Mouse (Mus musculus) midbrain, embryonic 14.5 days (tissue): ENCODE results near the gene Peli2. TPM values are rescaled to one million over a fixed set of nuclear protein-coding genes. Genes with fewer than 3 reads are reported as not detected.

ENCODE experiments used
- ATAC-seq: fragments of 200-750 bp; cut with Nextera tagmentation; 2 replicates; pipeline ENCODE4 v1.8.0; 2017; ENCODE audit warnings: moderate number of reproducible peaks, moderate library complexity; ENCODE audit not compliant: low FRiP score, low TSS enrichment
- DNase-seq: peaks from one replicate; pipeline ENCODE4 v3.0.0-alpha.2; 2015
- H3K27ac ChIP-seq: fragments of 300-500 bp; sonication (generic); replicated peaks from 2 replicates; pipeline ENCODE4 v1.5.1; 2014; ENCODE audit warnings: mild to moderate bottlenecking, low read depth, low read length, moderate library complexity
- H3K27me3 ChIP-seq: fragments of 300-500 bp; sonication (generic); 2 replicates; pipeline ENCODE4 v1.6.1; 2014; ENCODE audit warnings: low read length, control low read depth, mixed read lengths; ENCODE audit not compliant: control insufficient read depth, insufficient read depth
- H3K36me3 ChIP-seq: fragments of 300-500 bp; sonication (generic); 2 replicates; pipeline ENCODE4 v1.6.1; 2014; ENCODE audit warnings: low read length, control low read depth; ENCODE audit not compliant: control insufficient read depth, insufficient read depth
- H3K4me1 ChIP-seq: fragments of 300-500 bp; sonication (generic); 2 replicates; pipeline ENCODE4 v1.6.1; 2014; ENCODE audit warnings: mild to moderate bottlenecking, antibody characterized with exemption, low read length, control low read depth; ENCODE audit not compliant: control insufficient read depth, insufficient read depth
- H3K4me2 ChIP-seq: fragments of 300-500 bp; sonication (generic); 2 replicates; pipeline ENCODE4 v1.6.1; 2014; ENCODE audit warnings: mild to moderate bottlenecking, low read length, moderate library complexity
- H3K4me3 ChIP-seq: fragments of 300-500 bp; sonication (generic); replicated peaks from 2 replicates; pipeline ENCODE4 v1.5.1; 2014; ENCODE audit warnings: low read depth, low read length
- H3K9ac ChIP-seq: fragments of 300-500 bp; sonication (generic); replicated peaks from 2 replicates; pipeline ENCODE4 v1.6.1; 2014; ENCODE audit warnings: mild to moderate bottlenecking, low read length, moderate library complexity
- H3K9me3 ChIP-seq: fragments of 300-500 bp; sonication (generic); 2 replicates; pipeline ENCODE4 v1.6.1; 2016; ENCODE audit warnings: low read length, control low read depth, mixed read lengths; ENCODE audit not compliant: control insufficient read depth
- WGBS: fragments of 180-500 bp; shearing (Covaris S2); extraction: QIAGEN DNeasy Blood & Tissue Kit; methylation state at CpG from one replicate; pipeline ENCODE4 v1.1.7; 2014; 5-methylcytosine and 5-hydroxymethylcytosine counted together
- polyA plus RNA-seq: library from polyadenylated mRNA; unstranded; fragments of >200 nt; fragmentation: Nextera tagmentation; extraction: Ambion mirVana; gene quantifications from 2 replicates; pipeline ENCODE4 v1.2.1, GENCODE M21; 2014

Peli2 gene
- polyA plus RNA-seq, 1 experiment from 2014 or later = 8.6 TPM

DNA sequence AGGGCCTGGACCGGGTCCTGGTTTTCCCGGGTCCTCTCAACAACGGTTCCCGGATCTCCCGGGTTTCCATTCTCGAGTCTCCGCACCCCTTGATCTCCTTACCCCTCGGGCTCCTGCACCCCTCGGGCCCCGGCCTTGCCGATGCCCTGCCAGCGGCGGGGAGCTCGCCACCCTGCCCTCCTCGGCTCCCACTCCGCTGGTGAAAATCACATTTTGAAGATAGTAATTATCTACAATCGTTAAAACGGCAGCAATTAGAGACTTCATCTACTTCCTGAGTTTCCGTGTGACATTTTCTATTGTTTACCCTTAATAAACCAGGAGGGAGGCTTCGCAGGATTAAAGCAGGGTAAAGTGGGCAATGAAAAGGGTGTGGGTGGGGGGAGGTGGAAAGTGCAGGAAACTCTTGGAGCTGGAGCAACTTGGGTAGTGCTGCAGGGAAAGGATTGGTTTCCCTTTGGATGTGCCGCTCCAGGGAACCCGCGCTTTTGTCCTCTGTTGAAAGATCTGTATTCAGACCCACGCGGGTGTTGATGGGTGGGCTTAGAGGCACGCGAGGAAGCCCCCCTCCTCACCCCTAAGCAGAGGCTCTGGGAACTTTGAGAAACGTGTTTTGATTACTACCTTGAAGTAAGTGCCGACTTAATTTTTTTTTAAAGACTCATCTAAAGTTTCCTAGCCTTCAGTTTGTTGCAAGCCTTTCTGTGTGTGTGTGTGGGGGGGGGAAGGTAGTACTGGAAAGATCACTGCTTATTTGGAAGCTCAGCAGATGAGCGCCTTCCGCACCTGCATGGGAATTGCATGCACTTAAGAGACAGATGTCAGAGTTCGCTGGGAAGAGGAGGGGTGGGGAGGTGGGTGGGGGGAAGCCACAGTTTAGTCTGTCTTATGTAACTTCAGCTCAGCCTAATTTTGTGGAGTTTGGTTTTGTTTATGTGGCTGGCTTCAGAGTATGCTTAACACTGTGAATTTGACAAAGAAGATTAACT, 1.2 kb downstream of the Peli2 start:
- peak; percentile 66 for DNase-seq
- H3K4me1 ChIP-seq = peaks cover 44% of the 10 kb centered on the region

DNA sequence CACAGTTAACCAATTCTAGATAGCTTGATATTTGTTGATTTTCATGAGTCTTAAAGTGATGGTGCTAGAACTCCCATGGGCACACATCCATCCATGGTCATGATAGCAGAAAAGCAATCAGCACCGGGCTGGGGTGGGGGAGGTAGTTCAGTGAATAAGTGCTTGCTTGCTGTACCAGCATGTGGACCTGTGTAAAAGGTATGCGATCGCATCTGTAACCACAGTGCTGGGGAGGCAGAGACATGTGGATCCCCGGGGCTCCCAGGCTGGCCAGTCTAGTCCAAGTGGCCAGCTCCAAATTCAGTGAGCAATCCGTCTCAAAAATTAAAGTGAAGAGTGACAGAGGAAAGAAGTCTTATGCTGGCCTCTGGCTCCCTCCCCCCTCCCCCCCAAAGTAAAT, 3.4 kb downstream of the Peli2 start:
- H3K4me2 ChIP-seq = peak overlapping the region; percentile 14; the same call in 1 of the 2 replicates
- no peaks in the 10 kb centered on the region for H3K9me3 ChIP-seq
- no peak overlapping the region for H3K9ac ChIP-seq
- H3K4me1 ChIP-seq = peaks cover 47% of the 10 kb centered on the region
- no peak for DNase-seq
- WGBS = 61% methylated on average over 5 of the region's 5 CpGs
- no peak overlapping the region for H3K4me3 ChIP-seq
- no peak for ATAC-seq
- no peak overlapping the region for H3K27ac ChIP-seq
- no peaks in the 10 kb centered on the region for H3K27me3 ChIP-seq
- no peaks in the 10 kb centered on the region for H3K36me3 ChIP-seq

More for the DNA sequence above, 1.2 kb downstream of the Peli2 start:
- 1% methylated on average over 32 of the region's 32 CpGs for WGBS
- Histone ChIP-seq H3K4me2 (peak overlapping the region; percentile 84), H3K36me3 (no peaks in the 10 kb centered on the region), H3K27me3 (no peaks in the 10 kb centered on the region), H3K9me3 (no peaks in the 10 kb centered on the region), H3K9ac (peak overlapping the region; percentile 84), H3K4me3 (peak overlapping the region; percentile 81), H3K27ac (peak overlapping the region; percentile 86)
- ATAC-seq = peak; percentile 38

DNA sequence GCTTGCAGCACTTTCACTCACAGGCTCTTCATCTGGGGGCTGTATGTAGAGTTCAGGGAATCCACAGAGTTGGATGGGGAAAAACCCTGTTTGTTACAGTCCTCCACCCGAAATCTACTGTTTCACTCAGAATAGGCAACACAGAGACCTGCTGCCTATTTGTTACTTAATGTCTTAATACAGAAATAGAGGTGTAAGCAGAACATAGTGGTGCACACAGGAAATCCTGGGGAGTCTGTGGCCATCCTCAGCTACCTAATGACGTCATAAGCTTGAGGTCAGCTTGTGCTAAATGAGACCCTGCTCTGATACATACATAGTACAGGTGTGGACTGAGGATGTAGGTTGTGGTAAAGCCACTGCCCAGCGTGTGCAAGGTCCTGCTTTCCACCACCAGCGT, 4.2 kb downstream of the Peli2 start:
- DNase-seq = no peak
- H3K9ac ChIP-seq = no peak overlapping the region
- H3K27me3 ChIP-seq = no peaks in the 10 kb centered on the region
- H3K4me3 ChIP-seq = no peak overlapping the region
- no peaks in the 10 kb centered on the region for H3K9me3 ChIP-seq
- no peaks in the 10 kb centered on the region for H3K36me3 ChIP-seq
- no peak overlapping the region for H3K4me2 ChIP-seq
- no peak for ATAC-seq
- no peak overlapping the region for H3K27ac ChIP-seq
- 69% methylated on average over 4 of the region's 4 CpGs for WGBS
- H3K4me1 ChIP-seq = peaks cover 44% of the 10 kb centered on the region

DNA sequence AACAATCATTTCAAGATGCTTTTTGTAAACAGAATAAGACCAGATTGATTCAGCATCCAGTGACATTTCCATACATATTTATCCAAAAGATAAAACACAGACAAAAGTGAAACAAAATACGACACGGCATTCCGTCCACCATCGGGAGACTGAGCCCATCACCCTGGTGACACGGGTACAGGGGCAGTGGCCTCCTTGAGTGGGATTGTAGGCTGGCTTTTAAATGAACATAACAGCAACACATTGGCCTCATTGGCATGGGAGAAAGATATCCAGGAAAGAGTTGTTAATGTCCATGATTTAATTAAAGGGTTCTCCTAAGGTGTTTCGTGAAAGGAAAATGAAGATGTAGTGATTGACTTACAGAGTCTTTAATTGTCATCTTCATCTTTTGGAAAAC, 5.3 kb downstream of the Peli2 start:
- Histone ChIP-seq H3K4me1 (peaks cover 44% of the 10 kb centered on the region), H3K36me3 (no peaks in the 10 kb centered on the region), H3K27ac (no peak overlapping the region), H3K9me3 (no peaks in the 10 kb centered on the region), H3K9ac (no peak overlapping the region), H3K4me3 (no peak overlapping the region), H3K4me2 (no peak overlapping the region), H3K27me3 (no peaks in the 10 kb centered on the region)
- ATAC-seq = no peak
- DNase-seq = no peak
- 62% methylated on average over 6 of the region's 6 CpGs for WGBS

DNA sequence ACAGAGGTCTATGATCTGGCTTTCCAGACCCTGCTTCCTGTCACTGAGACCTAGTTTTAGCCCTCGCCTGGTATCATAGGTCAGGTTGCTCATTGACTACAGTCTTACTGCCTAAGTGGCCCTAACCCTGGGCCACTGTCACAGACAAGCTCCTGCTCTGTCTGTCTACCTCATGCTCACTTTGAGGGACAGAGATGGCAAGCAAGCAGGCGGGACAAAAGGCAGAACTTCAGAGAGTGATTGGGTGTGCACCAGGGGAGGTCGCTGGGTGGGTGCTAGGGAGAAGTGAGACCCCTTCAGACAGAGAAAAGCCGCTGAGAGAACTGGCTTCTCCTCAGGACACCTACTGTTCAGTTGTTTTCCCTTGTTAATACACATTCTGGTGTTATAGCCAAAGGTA, 6.3 kb downstream of the Peli2 start:
- H3K4me1 ChIP-seq = peaks cover 51% of the 10 kb centered on the region
- no peak overlapping the region for H3K4me3 ChIP-seq
- DNase-seq = no peak
- no peak overlapping the region for H3K4me2 ChIP-seq
- H3K9ac ChIP-seq = no peak overlapping the region
- no peak for ATAC-seq
- no peaks in the 10 kb centered on the region for H3K27me3 ChIP-seq
- H3K9me3 ChIP-seq = no peaks in the 10 kb centered on the region
- H3K36me3 ChIP-seq = no peaks in the 10 kb centered on the region
- no peak overlapping the region for H3K27ac ChIP-seq
- 72% methylated on average over 4 of the region's 4 CpGs for WGBS

DNA sequence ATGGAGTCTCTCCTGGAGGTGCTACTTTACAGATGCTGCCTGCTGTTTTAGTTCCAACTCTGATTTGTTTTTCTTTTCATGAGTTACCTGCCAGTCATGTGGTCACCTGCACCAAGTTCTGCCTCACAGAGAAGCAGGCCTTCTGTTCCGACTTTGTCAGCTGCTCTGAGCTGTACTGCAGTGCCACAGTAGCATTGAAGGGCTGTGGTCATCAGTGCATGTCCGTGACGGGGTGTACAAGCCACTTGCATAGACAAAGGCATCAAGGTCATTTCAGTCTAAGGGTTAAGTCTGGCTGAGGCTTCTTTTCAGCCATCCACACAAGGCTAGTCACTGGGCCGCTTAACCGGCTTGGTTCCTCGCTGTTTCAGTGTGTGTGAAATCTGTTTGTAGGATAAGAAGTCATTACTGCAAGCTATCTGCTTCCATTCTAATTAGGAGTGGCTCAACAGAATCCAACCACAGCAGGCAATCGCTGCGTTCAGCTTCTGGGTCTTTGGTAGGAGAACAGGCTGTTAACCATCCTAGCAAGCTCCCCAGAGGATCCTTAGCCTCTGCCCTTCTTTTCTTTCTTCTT, 7.1 kb downstream of the Peli2 start:
- H3K4me1 ChIP-seq = peaks cover 47% of the 10 kb centered on the region
- H3K4me2 ChIP-seq = no peak overlapping the region
- no peaks in the 10 kb centered on the region for H3K36me3 ChIP-seq
- no peaks in the 10 kb centered on the region for H3K27me3 ChIP-seq
- no peak overlapping the region for H3K4me3 ChIP-seq
- ATAC-seq = no peak
- 7% methylated on average over 8 of the region's 8 CpGs for WGBS
- H3K9me3 ChIP-seq = no peaks in the 10 kb centered on the region
- peak; percentile 42 for DNase-seq
- no peak overlapping the region for H3K9ac ChIP-seq
- no peak overlapping the region for H3K27ac ChIP-seq

DNA sequence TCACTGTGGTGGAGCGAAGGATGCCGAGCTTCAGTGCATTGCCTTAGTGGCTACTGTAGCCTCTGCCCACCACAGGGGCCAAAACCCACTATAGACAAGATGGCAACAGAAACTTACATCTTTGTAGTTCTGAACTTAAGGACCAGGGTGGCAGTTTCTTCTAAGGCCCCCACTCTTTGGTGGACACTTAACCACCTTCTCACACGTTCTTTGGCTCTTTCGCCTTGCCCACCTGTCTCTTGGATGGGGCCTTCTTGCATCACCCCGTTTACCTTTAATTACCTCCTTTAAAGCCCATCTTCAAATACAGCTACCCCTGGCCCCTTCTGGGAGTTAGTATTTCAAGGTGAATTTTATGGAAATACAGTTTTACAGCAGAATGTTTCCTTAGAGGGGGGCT, 8.1 kb downstream of the Peli2 start:
- no peak overlapping the region for H3K4me2 ChIP-seq
- H3K9ac ChIP-seq = no peak overlapping the region
- ATAC-seq = no peak
- H3K36me3 ChIP-seq = no peaks in the 10 kb centered on the region
- WGBS = 92% methylated on average over 5 of the region's 5 CpGs
- H3K27ac ChIP-seq = no peak overlapping the region
- no peaks in the 10 kb centered on the region for H3K27me3 ChIP-seq
- DNase-seq = no peak
- no peaks in the 10 kb centered on the region for H3K9me3 ChIP-seq
- peaks cover 39% of the 10 kb centered on the region for H3K4me1 ChIP-seq
- no peak overlapping the region for H3K4me3 ChIP-seq

DNA sequence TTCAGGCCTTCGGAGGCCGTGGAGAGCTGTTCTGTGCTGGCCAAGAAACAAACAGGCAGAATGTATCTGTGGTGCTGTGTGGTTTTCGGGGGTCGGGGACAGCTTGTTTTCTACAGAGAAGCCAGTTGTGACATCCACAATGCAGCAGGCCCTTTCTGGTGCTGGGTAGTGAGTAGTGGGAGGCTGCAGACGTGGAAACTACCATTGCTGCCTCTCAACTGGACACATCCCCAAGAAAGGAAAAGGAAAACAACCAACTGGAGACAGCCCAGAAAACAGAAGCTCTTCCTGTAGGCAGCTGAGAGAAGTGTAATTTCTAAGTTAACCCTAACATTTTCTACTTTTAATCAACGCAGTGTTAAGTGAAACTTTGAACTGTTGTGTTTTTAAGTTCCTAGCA, 9.4 kb downstream of the Peli2 start:
- H3K36me3 ChIP-seq = no peaks in the 10 kb centered on the region
- H3K9me3 ChIP-seq = no peaks in the 10 kb centered on the region
- peaks cover 42% of the 10 kb centered on the region for H3K4me1 ChIP-seq
- 91% methylated on average over 6 of the region's 6 CpGs for WGBS
- no peak overlapping the region for H3K4me2 ChIP-seq
- ATAC-seq = no peak
- no peak overlapping the region for H3K4me3 ChIP-seq
- no peak for DNase-seq
- H3K9ac ChIP-seq = no peak overlapping the region
- no peaks in the 10 kb centered on the region for H3K27me3 ChIP-seq
- H3K27ac ChIP-seq = no peak overlapping the region
